Mouse (Mus musculus) c-Kit-positive CD71-positive TER-119-negative erythroid progenitor cells, embryonic 14.5 days (primary cell): Measurements from ENCODE around the gene Nsun2.

Source experiments
- DNase-seq: peaks from one replicate; pipeline ENCODE4 v3.0.0-alpha.2; 2013; ENCODE audit warnings: low read depth

The Nsun2 gene

GRCm38 (mm10) chr13:69524158-69524530, 9.4 kb upstream of the Nsun2 start:
- no peak for DNase-seq

DNA sequence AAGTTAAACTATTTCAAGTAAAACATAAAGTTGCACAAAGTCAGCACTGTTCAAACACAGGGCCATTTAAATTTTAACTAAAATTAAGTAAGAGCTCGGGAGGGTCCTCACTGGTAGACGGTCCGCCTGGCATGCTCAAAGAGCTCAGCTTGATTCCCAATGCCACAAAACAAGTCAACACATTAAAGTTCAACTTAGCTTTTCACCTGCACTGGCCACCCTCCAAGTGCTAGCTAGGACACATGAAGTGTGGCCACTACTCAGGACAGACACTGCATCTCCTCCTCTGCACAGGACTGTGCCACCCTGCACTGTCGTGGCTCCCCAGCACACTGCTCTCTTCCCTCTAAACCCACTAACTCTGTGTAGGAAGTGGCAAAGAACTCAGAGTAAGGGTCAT, 7.7 kb upstream of the Nsun2 start:
- DNase-seq: no peak

DNA sequence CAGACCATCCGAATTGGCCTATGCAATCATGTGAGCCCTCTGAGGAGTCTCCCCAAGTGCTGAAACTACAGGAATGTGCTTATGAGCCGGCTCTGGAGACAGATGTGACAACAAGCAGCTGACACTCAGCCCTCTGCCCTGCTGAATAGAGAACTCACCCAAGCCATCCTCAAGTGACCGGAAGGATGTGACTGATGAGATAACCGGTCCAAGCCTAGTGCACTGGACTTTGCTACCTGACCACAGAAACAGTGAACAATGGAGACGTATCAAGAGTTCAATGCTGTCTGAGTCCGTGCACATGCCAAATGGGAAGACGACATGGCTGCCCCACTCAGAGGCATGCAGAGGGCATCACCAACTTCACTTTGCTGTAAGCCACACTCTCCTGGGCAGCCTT, 5.0 kb upstream of the Nsun2 start:
- DNase-seq: no peak

GRCm38 (mm10) chr13:69530156-69530555, 3.4 kb upstream of the Nsun2 start:
- DNase-seq: no peak

- no peak for DNase-seq
These were observed 2.6 kb upstream of the Nsun2 start for GRCm38 (mm10) chr13:69530951-69531350.

GRCm38 (mm10) chr13:69531431-69531830, 2.1 kb upstream of the Nsun2 start:
- no peak for DNase-seq

GRCm38 (mm10) chr13:69532101-69532892, 1.2 kb upstream of the Nsun2 start:
- DNase-seq: no peak

DNA sequence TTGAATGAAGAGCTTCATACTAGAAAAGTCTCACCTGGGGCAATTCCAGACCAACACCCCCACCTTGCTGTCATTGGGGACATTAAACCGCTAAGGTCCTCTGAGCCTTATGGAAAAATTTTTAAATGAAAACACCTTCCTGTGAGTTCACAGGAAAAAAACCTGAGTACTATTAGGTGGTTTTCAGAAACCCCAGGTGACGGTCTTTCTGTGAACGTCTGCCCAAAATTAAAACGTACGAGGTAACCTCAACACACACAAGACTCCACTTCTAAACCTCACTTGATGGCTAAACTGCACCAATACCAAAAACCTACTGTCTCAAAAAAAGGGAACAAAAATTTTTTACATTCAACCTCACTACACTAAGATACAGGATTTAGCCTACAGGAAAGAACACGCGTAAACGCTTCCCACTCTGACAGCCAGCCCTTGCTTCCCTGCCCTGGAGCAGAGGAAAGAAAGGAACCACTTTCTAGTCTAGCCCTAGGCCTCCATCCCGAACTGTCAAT, 597 bp upstream of the Nsun2 start:
- no peak for DNase-seq

DNA sequence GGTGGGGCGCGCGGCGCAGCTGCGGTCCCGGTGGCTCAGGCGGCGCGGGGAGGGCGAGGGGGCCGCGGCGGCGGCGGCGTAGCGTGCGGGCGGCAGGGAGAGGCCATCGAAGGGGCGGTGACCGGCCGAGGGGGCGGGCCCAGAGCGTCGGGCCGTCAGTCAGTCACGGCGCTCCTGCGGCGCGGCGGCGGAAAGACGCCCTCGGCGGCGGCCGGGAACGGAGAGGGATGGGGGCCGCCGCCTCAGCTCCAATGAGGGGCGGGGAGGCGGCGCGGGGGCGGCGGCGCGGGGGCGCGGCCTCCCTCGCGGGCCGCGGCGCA, 748 bp downstream of the Nsun2 start, which contains the start of gene Tent4a:
Gene Tent4a, minus strand, starts transcription at position 284 of the 320 bp plus-strand sequence.
- no peak for DNase-seq

DNA sequence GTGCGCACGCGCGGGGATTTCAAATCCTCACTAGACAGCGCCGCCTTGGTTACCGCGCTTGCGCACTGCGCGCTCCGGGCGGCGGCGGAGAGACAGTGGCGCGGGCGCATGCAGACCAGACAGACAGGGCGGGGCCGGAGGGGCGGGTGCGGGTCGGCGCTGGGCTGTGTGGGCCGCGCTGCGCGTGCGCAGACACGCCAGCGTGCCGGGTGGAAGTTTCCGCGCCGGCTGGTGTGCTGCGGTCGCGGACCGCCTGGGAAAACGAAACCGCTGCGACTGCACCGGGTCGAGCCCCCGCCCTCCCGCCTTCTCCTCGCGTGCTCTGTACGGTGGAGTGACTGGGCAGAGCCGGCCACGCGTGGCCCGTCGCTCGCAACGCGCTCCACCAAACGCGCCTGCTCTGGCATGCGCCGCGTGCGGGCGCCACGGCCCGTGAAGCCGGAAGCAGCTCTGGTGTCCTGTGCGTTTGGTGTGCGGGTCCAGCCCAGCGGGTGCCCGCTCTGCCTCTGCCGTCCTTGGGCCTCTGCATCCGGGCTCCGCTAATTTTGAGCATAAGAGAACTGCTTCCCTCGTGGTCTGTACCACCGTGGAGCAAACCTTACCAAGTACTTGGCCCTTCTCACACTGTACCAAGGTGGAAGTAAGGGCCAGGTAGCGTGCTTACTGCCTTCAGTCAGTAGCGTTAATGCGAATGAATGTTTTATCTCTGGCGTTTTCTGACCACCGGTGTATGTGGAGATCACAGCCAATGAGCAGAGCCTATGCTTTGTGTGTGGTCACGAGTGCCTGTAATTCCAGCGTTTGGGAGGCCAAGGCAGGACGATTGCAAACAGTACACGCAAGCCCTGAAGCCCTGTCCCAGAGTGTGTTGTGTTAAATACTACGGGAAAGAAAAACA, 1.4 kb downstream of the Nsun2 start:
- peak; percentile 93 for DNase-seq

DNA sequence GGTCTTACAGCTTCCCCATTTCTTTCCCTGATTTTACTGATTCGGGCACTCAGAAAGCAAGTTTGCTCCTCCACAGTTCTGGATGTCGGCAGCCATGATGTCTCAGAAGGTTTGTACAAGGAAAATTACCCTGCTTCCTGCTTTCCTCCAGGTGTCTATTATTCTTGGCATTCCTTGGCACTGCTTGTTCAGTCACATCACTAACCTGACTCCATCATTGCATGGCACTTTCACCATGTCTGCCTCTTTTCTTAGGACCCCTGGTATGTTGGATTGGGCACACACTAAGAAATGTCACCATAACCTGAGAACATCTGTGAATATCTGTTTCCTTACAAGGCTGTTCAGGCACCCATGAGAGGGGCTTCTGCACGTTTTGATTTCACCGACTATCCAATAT, 2.5 kb downstream of the Nsun2 start:
- no peak for DNase-seq

- no peak for DNase-seq
These were observed 3.8 kb downstream of the Nsun2 start for GRCm38 (mm10) chr13:69537366-69537765.

DNA sequence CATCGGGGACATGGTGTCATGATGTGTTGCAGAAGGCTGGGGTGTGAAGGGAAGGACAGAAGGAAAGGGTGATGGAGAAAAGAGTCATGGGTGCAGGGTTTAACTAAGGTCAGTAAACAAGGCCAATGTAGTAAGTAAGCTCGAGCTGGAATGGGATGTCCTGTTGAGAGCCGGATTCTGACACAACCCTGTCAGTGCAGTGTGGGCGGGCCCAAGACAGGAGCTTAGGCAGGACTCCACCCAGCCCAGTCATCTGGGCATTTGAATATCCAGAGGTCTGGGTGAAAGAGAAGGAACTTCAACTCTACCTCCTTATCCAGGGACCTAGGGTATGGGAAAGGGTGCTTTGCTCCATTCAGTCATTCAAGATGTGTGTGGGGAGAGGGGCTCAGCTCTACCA, 4.8 kb downstream of the Nsun2 start:
- peak; percentile 29 for DNase-seq

DNA sequence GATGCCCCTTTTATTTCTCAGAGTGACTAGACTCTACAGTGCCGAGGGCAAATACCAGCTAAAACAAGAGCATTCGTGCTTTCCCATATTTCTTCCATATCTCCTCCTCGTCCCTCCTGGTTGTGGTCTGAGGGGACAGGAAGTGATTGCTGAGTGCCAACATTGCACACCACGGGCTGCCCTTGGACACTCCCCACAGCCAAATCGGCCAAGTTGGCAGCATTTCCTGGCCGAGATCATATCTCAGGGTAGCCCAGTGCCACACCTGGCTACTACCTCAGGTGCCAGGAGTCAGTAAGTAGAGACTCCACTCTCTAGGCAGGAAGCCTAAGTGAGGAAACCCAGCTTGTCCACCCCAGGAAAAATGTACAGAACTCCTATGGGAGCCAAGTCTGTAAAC, 7.7 kb downstream of the Nsun2 start:
- DNase-seq: no peak

GRCm38 (mm10) chr13:69541776-69542175, 8.2 kb downstream of the Nsun2 start:
- DNase-seq: no peak

- DNase-seq: no peak
These were observed 9.2 kb downstream of the Nsun2 start for GRCm38 (mm10) chr13:69542571-69543352.

GRCm38 (mm10) chr13:69543595-69543994, 10.0 kb downstream of the Nsun2 start:
- no peak for DNase-seq

DNA sequence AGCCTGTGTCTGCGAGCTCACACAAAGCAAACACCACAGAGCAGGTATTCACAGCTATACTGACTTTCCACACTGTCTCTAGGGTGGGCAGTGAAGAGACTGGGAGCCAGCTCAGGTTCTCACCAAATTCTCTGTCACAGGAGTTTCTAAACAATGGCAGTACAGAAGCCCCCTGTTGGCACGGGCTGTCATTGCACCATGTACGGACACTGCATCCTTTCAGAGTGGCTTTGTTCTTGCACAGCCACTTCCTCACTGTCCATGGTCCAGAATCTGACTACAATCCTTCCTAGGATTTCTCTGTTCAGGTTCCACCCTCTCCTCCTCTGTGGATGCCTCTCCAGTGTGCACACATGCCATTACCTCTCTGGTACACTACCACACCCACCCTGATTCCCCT, 11.5 kb downstream of the Nsun2 start:
- DNase-seq: peak; percentile 34

DNA sequence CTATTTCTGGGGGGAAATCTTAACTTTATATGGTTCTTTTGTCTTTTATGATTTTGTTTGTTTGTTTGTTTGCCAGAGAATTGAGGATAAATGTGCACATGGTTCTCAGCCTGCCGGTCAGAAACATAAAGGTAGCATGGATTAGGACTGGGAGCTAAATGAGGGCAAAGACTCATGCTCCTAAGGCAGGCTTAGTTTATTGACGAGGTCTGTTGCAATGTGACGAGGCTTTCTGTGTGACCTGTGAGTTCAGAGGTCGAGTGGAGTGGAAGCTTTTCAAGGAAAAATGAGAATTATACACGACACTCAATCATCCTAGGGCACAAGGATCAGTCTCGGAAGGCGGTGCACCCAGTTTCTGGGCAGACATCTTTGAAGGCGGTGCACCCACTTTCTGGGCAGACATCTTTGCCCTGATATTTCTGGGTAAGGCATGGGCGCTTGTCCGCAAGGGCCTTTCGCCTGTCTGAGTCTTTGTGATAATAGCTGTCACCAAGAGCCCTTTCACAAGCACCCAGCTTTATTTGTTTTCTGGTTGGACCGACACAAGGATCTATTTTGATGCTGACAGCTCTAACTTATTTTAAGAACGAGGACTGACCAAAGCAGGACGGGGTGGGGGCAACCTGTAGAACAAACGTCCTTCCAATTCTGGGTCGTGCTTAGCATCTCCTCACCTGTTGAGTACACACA, 14.1 kb downstream of the Nsun2 start:
- no peak for DNase-seq

DNA sequence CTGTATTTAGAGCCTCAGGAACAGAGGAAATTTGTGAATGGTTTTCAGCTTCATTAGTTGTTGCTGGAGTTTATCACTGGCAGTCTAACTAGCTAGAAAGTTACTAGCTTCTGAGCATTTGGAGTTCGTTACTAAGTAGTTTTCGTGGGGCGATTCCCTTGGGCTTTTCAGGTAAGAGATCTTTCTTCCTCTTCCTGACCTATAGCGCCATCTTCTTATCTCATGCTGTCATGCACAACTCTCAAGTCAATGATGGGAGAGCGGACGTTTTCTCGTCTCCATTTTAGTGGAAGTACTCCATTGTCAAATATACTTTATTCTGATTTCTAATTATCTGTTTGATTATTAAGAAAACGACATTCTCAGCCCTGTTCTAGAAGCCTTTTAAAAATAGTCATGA, 16.4 kb downstream of the Nsun2 start:
- DNase-seq: no peak

GRCm38 (mm10) chr13:69550831-69551230, 17.3 kb downstream of the Nsun2 start:
- DNase-seq: no peak

GRCm38 (mm10) chr13:69553024-69553423, 19.5 kb downstream of the Nsun2 start:
- DNase-seq: peak; percentile 28
